Mouse (Mus musculus): ENCODE measurements at regions not wholly inside any gene's neighbourhood (a gene's known extent, or its start where the extent isn't known, plus 50 kb on each side); places are given as distances from the start of the nearest gene placed in this dataset.
A peak's percentile ranks its signal among the peaks of the same experiment; 100 is the strongest.

DNA sequence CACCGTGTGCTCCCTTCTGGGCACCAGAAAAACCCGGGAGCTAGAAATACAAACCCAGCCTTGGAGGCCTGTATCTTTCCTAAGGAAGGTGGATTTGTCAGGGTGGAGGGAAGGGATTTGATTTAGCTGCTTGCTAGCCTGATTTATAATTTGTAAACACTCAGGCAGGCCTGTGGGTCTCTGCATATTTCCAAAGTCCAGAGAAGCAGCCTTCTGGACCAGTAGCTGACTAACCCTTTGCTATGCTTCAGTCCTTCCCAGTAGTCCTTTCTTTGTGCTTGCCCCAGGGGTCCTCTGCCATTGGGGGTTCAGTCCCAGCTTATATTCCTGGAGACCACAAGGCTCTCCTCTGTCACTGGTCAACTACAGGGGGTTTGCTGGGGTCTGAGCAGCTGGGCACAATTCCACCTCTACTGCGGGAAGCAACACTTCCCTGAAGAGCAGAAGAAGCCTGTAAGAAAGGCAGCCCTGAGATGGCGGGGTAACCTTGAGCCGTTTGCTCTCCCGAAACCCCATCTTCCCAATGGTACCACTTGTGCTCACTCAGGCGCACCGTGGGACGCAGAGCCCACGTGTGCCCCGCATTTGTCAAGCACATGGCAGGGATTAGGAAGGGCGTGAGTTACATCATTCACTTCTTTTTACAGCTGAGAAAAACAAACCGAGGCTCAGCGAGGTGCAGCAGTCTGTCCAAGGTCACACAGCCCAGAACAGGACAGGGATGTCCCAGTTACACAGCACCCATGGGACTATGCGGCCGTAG is 85.7 kb downstream of the 1700001O22Rik start:
- no peak for DNase-seq (ENCODE audit: low spot score in 2 of 2)

DNA sequence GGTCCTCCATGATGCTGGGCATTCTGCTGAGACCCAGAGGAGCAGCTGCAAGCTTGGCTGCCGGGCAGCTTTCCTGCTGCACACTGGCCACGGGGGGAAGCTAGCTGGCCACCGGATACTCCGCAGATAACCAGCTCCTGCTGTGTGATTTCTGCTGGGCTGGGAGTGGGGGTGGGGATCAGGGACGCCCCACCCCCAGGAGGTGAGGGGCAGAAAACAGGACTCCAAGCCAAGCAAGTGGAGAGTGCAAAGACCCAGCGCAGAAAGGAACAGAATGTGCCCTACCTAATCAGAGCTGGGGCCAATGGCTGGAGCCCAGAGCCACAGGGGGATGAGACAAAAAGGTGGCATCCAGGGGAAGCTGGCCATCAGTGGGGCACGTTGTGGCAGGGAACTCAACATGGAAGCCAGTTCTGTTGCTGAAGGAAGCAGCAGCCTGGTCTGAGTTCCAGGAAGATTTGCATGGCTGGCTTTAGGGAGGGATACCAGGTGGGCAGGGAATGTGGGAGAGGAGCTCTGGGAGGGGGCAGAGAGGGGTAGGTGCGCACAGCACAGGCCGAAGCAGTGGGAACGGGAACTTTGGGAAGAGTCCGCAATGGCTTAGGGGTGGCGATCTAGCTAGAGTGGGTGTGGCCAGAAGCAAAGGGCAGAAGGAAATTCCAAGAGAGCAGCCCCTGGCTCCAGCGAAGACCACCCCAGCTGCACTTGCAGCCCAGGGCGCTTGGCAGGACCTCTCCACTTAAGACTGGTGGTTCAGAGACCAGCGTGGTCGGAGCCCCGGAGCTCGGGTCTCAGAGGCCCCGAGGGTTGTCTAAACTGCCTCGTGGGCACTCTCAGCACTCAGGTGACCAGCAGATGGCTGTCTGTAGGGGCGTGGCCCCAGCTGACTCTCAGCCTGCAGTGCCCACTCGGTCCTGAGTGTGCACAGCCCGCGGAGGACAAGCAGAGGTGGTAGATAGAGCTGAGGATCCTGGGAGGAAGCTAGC is 86.6 kb downstream of the 1700001O22Rik start:
- DNase-seq (ENCODE audit: low spot score in 2 of 2), result peak; percentile 58 to 60

DNA sequence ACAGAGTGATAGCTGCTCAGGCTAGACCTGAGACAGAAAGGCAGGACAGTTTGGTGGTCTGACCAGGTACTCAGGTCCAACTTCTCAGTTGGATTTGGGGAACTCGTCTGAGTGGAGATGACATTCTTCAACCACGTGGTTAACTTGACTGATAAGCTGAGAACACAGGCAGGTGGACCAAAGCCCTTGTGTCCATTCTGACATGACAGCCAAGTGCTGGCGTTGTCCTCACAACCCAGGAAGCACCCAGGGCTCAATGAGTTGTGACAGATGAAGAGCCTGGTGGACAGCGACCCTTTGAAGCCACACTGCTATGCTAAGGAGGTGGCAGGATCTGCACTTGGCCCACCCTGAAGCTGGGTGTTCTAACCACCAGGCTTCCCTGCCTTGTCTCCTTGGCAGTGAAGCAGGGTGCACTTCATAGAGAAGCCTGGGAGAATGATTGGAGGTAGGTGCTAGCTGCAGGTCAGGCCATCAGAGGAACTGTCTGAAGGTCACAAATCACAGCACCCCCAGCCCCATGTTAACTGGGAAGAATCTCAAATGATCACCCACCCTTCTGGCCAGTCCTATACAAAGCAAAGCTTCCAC is 87.6 kb downstream of the 1700001O22Rik start:
- DNase-seq (ENCODE audit: low spot score in 2 of 2), result no peak

DNA sequence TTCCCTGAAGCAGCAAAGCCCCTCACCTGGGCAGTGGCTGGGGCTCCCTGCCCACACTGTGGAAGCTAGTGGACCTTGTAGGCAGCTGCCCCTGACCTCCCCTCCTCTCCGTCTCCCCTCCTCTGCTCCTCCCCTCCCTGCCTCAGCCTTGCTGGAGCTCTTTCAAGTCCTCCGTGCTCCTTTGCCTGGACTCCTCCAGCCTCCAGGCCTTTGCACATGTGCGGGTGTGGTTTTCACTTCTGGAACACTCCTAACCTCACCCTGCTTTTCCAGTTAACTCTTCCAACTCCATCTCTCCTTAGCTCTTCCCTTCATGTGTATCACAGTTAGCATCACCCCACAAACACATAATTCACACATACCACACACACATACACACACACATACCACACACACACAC is 89.9 kb downstream of the 1700001O22Rik start:
- peak; percentile 54 to 70 for DNase-seq (ENCODE audit: low spot score in 2 of 2)

DNA sequence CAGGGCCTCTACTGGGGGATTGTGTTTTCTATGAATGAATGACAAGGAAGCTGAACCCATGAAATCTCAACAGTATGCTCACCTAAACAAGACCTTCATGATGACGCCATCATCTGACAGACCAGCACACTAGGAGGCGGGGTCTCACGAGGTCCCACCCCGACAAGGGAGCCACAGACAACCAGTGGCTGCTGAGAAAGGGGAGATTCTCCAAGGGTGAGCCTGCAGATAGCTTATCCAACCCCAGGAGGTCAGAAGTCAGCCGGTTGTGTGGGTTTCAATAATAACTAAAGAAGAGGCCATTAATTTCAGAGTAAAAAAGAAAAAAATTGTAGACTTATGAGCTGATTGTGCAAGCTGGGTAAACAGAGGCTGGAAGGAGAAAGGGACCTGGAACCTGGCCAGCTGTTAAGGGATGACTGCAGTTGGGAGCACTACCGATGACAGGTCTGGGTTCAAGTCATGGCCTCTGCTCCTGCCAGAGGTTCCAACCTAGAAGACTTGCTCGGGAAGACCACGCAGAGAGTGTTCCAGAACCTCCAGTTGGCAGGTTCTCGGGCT is 90.5 kb downstream of the 1700001O22Rik start:
- DNase-seq (ENCODE audit: low spot score in 2 of 2), result no peak

DNA sequence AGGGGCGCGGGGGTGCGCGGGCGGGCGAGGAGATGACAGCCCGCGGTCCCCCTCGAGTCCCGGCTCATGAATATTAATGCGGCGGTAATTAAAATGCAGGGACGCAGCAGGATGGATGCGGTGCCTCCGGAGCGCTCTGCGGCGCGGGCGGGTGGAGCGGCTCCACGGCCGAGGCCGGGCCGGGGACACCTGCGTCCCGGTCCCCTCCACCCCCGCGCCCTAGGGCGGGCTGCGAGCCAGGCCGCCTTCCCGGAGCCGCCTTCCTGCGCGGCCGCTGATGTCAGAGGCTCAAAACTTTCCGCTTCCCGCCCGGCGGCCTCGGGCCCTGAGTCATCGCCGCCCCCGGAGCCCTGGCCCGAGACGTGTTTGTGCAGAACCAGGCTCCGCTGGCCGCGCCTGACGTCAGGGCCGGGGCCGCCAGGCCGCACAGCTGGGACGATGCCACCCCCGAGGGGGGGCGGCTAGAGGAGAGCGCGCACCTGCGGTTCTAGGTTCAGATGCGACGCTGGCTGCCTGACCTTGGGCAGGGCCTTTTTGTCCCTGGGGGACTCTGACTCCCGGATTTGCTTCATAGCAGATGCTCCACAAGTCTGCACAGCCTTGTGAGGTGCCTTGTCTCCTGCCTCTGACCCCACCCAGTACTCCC is 91.5 kb downstream of the 1700001O22Rik start:
- DNase-seq (ENCODE audit: low spot score in 2 of 2), result peak; percentile 91 to 95

DNA sequence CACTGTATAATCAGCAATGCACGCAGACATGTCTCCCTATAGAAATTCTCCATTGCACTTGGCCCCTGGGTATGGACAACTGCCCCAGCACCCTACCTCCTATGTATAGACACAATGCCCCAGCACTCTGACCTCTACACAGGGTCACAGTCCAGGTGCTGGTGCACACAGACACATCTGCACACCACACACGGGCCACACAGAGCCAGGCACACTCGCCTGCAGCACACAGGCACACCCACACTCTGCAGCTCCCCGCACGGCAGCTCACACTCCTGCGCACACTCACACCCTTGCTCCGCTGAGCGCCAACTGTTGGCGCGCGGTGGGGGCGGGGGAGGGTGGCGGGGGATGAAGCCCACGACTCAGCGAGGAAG is 92.0 kb downstream of the 1700001O22Rik start:
- no peak for DNase-seq (ENCODE audit: low spot score in 2 of 2)

DNA sequence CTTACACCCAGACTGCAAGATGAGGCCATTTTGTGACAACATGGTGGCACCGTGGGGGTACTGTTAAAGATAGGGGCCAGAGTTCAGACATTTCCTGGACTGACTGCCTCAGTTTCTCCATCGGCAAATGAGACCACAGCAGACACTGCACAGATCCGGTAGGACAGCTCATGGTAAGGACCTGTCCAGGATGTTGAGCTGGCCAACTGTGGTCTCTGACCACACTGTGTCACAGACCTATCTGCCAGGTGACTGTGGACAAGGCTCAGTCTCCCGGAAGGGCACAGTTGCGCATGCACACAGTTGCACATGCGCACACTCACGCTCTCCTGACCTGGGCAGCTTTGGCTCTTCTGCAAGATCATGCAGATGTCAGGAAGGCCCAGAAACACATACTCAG is 92.6 kb downstream of the 1700001O22Rik start:
- DNase-seq (ENCODE audit: low spot score in 2 of 2), result no peak

DNA sequence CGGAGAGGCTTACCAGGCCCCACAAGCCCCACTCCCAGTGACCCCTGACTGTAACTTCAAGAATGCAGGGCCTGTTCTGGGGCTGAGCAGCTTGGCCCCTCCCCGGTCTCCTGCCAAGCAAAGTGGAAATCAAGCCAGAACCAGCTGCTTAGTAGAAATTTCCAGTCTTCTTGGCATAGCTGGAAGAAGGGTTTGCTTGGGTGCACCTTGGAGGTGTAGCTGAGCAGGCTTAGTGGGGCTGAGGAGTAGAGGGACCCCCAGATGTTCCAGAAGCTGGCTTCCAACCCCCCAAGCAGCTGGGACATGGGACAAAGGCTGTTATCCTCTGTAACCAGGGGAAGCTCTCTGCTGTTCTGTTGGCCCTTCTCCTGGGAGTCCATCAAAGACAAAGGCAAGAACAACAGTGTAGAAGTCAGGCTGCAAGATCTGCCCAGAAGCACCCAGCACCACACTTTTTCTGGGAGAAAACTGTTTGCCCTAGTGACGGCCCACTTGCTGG is 94.0 kb downstream of the 1700001O22Rik start:
- DNase-seq (ENCODE audit: low spot score in 2 of 2), result no peak

DNA sequence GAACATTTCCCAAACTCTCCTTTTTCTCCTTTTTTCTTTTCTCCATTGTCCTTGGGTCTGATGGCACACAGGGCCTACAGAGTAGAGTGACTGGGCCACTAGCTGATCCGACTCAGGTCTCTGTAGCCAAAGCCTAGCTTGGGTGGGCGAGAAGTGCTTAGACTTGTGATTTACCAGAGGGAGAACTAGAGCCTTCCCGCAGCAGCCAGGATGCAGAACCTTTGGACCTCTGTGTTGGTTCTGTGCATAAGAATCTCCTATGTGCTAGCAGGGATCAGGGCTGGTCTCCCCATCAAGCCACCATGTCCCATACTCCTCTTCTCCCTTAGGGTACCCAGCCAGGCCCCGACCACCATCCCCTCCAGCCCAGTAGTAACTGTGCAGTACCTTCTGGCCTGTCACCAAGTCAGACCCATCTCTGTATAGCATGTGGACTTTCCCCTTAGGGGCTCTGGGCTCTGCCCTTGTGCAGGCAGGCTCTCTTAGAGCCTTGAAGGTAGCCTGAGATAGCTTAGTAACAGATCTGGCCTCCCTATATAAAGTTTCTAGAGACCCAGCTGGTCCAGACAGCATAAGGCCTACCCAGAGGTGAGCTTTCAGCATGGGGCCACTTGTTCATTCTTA is 94.6 kb downstream of the 1700001O22Rik start:
- DNase-seq (ENCODE audit: low spot score in 2 of 2), result no peak

DNA sequence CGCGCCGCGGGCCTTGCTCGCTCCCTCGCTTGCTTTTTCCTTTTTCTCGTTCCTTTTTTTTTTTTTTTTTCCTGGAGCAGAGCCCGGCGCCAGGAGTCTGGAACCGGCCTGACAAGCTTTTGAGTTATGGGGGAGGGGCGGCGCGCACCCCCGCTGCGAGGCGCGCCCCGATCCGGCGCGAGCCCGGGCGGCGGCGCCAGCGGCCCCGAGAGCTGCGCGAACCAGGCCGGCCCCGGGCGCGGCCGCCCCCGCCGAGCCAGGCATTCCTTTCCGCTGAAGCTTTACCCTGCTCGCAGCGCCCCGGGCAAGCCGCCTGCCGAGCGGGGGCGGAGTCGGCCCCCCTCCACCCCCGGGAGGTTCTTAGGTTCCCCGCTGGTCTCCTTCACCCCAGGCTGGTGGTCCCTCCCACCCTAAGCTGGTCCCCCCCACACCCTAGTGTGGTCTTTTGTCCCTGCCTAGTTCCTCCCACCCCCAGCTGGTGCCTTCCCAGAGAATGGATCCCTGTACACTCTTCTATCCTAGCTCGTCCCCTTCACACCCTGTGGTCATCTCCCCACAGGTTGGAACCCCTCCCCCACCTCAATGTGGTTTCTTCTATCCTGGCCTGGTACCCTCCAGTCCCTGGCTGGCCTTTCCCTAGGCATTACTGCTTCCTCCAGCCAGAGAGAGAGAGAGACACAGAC is 95.3 kb downstream of the 1700001O22Rik start:
- peak; percentile 86 to 88 for DNase-seq (ENCODE audit: low spot score in 2 of 2)

DNA sequence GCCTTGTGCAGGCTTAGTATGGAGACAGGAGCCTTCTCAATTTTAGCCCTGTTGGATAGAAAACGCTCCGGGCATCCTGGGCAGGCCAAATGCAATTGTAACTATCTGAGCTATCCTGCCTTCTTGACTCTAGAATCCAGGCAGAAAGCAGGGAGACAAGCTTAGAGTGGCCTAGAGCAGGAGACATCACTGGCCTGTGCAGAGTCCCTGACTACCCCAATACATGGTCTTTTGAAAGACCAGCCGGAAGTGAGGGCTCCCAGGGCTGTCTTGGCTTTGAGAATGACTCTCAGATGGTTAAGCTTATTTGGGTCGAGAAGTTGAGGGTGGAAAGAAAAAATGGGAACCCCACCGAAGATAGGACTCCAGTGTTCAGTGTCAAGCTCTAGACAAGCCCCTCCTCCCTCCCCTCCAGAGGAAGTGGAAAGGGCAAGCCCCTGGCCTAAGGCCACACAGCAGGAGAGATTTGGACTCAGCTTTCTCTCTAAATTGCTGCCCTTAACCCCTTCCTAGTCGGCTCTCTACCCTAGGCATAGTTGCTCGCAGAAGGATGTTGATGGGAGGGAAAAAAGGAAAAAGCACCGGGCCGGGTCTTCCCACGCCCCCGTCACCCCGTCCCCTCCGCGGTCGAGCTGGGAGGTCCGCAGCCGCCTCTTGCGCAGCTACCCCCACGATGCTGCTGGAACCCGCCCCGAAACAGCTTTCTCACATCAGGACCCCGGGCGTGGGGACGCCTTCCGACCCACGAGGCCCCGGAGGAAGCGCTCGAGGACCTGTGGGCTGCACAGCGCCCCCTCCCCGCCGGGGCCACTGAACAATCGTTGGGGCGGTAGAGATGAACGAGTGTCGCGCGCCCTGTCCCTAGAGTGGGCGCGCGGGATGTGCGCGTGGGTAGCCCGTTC is 96.1 kb downstream of the 1700001O22Rik start:
- peak; percentile 57 to 61 for DNase-seq (ENCODE audit: low spot score in 2 of 2)

DNA sequence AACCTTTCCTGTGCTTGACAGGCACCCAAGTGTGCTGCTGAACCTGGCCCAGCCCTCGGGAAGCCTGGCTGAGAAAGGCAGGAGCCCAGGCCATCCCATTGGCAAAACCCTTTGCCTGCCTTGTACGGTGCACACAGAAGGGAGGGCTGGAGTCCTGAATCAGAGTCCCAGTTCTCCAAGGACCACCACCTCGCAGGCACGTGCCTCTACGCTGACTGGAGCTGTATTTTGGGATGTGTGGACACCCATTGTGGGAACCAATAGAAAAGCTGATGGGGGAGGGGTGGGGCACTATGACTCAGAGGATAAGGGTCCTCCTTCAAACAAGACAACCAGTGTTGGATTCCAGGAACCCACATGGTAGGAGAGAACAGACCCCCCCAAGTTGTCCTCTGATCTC is 97.4 kb downstream of the 1700001O22Rik start:
- no peak for DNase-seq (ENCODE audit: low spot score in 2 of 2)

DNA sequence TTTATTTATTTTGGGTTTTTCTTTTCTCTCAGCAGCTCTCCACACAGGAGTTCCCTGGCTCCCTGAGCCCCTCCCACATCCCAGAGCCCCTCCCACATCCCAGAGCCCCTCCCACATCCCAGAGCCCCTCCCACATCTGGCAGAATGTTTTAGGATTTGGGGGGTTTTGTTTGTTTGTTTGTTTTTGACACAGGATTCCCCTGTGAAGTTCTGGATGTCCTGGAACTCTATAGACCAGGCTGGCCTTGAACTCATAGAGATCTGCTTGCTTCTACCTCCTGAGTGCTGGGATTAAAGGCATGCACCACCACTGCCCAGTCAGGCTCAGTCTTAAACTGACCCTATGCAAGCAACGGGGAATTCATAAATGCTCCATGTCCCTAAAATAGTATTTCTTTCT is 100.2 kb downstream of the 1700001O22Rik start:
- DNase-seq (ENCODE audit: low spot score in 2 of 2), result no peak

DNA sequence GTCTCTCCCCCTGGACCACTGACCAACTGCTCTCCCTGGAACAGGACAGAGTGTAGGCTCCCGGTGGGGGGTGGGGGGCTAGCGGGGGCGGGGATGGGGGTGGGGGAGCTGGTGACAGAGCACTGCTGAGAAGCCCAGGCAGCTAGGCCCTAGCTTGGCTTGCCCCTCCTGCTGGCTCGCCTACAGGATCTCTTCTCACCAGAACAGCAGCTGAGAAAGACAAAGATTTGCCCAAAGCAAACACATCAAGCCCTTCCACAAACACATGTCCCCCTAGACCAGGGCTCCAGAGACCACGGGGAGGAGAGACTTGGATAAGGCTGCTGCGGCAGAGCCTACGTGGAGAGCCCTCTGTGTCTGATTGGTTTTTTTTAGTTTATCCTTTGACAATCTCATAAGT is 100.8 kb downstream of the 1700001O22Rik start:
- DNase-seq (ENCODE audit: low spot score in 2 of 2), result no peak

DNA sequence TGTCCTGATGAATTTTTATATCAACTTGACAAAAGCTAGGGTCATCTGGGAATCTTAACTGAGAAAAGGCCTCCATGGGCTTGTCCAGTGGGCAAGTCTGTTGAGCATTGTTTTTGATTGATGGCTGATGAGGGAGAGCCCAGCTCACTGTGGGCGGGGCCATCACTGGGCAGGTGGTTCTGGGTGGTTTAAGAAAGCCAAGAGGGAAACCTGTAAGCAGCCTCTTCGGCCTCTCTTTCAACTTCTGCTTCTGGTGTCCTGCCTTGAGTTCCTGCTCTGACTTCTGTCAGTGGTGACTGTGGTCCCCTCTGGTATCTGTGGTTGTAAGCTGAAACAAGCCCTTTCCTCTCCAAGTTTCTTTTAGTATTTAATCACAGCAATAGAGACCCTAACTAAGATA is 102.6 kb downstream of the 1700001O22Rik start:
- DNase-seq (ENCODE audit: low spot score in 2 of 2), result no peak

DNA sequence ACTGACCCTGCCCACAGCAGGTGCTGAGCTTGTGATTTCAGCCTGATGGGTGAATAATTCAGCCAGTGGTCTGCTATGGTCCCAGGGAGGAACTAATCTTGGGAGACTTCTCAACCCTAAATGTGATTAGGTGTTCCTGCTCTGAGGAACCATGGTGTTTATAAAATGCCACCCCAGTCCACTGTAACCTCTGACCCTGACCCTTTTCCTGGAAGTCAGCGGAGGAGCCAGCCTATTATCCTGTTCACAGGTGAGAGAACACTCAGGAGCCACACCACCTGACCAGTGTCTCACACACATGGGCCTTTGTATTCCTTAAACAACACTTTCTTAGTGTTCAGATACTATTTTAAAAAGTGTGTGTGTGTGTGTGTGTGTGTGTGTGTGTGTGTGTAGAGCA is 103.0 kb downstream of the 1700001O22Rik start:
- DNase-seq (ENCODE audit: low spot score in 2 of 2), result no peak

DNA sequence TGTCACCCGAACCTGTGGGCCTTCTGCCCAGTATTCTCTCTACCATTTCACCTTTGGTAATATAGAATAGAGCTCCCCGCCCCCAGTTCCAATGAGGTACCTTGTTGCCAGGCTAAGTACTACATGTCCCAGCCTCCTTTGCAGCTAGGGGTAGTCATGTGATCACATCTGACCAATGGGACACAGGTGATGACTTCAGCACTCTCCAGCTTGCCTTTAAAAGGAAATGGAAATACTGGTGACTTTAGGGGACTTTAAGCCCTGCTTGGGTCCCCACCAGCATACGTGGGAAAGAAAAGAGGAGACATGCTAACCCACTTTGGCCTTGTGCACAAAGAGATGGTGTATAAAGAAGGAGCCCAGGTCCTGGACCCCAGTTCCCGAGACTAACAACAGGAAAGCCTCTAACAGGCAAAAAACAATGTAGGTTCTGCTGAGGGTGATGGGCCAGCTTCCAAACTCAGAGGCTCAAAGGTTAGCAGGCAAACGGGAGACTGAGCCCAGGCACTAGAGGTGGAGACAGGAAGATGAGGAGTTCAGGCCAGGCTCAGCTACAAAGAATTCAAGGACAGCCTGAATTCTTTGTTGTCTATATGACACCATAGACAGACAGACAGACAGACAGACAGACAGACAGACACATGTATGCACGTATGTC is 103.5 kb downstream of the 1700001O22Rik start:
- peak; percentile 68 to 74 for DNase-seq (ENCODE audit: low spot score in 2 of 2)
